8 mouse cellular contexts compared by ENCODE assay signal in genomic region chr5:140736166-140736565, GRCm38 (mm10). TPM values are rescaled to one million over a fixed set of nuclear protein-coding genes. Genes with fewer than 3 reads are reported as not detected.
DNase-seq lines count a peak whose midpoint lies in the region; ATAC-seq and TF ChIP-seq lines count a peak whose summit lies in the region.

No protein-coding gene starts in this region.

- H3K4me1 ChIP-seq in forebrain, embryonic 10.5 days, result peaks cover 13% of the 10 kb centered on the region
- no peaks in the 10 kb centered on the region; the same call in 1 of the 2 replicates for H3K4me1 ChIP-seq in forebrain, embryonic 11.5 days (replicated peaks; ENCODE audit: control insufficient read depth, insufficient read depth, low read length)
- peaks cover 6% of the 10 kb centered on the region for H3K4me1 ChIP-seq in lung, embryonic 15.5 days
- H3K4me1 ChIP-seq in lung, postnatal 0 days (ENCODE audit: insufficient read depth, low read depth, low read length), result peaks cover 5% of the 10 kb centered on the region; the same call in 1 of the 2 replicates
- peaks cover 4% of the 10 kb centered on the region; the same call in 1 of the 2 replicates for H3K4me1 ChIP-seq in embryonic facial prominence, embryonic 14.5 days (ENCODE audit: control insufficient read depth, insufficient read depth, low read length)
- H3K4me1 ChIP-seq in neural tube, embryonic 13.5 days (replicated peaks), result peaks cover 15% of the 10 kb centered on the region

- H3K4me3 ChIP-seq in forebrain, embryonic 10.5 days, result peak overlapping the region; percentile 48
- H3K4me3 ChIP-seq in forebrain, embryonic 11.5 days (ENCODE audit: low read depth, low read length), result no peak overlapping the region
- no peak overlapping the region for H3K4me3 ChIP-seq in lung, embryonic 15.5 days
- no peak overlapping the region for H3K4me3 ChIP-seq in lung, postnatal 0 days (ENCODE audit: low read depth, low read length)
- peak overlapping the region; percentile 34; the same call in 1 of the 2 replicates for H3K4me3 ChIP-seq in embryonic facial prominence, embryonic 14.5 days (ENCODE audit: low read depth, low read length)
- no peak overlapping the region for H3K4me3 ChIP-seq in neural tube, embryonic 13.5 days

- intact Hi-C loops in gastrocnemius, postnatal 14 days (cut with DNase I; ENCODE audit: low total_unique reads), result no loop called here

- H3K4me2 ChIP-seq in forebrain, embryonic 11.5 days (ENCODE audit: low read depth, low read length, severe bottlenecking), result no peak overlapping the region
- H3K4me2 ChIP-seq in lung, embryonic 15.5 days, result peak overlapping the region; percentile 65
- H3K4me2 ChIP-seq in lung, postnatal 0 days (replicated peaks; ENCODE audit: low read depth, low read length), result no peak overlapping the region
- peak overlapping the region; percentile 62 for H3K4me2 ChIP-seq in embryonic facial prominence, embryonic 14.5 days (ENCODE audit: low read depth, low read length)
- peak overlapping the region; percentile 58 for H3K4me2 ChIP-seq in neural tube, embryonic 13.5 days

- no peaks in the 10 kb centered on the region for H3K36me3 ChIP-seq in forebrain, embryonic 10.5 days (replicated peaks)
- no peaks in the 10 kb centered on the region for H3K36me3 ChIP-seq in forebrain, embryonic 11.5 days (ENCODE audit: control insufficient read depth, insufficient read depth, low read length)
- H3K36me3 ChIP-seq in lung, embryonic 15.5 days, result no peaks in the 10 kb centered on the region
- H3K36me3 ChIP-seq in lung, postnatal 0 days (ENCODE audit: insufficient read depth, low read length), result no peaks in the 10 kb centered on the region
- H3K36me3 ChIP-seq in embryonic facial prominence, embryonic 14.5 days (ENCODE audit: control insufficient read depth, insufficient read depth, low read length), result no peaks in the 10 kb centered on the region
- H3K36me3 ChIP-seq in neural tube, embryonic 13.5 days, result no peaks in the 10 kb centered on the region

- no peak for ATAC-seq in forebrain, embryonic 11.5 days (replicated peaks; ENCODE audit: low FRiP score)
- ATAC-seq in lung, embryonic 15.5 days (ENCODE audit: borderline replicate concordance, extremely low read depth, low FRiP score, low TSS enrichment), result no peak
- no peak for ATAC-seq in lung, postnatal 0 days
- no peak for ATAC-seq in embryonic facial prominence, embryonic 14.5 days (ENCODE audit: low read depth)
- ATAC-seq in neural tube, embryonic 13.5 days (ENCODE audit: low read depth), result no peak

- DNase-seq in forebrain, embryonic 10.5 days (ENCODE audit: extremely low spot score, low spot score), result no peak
- no peak for DNase-seq in forebrain, embryonic 11.5 days (ENCODE audit: low spot score)
- DNase-seq in lung, postnatal 0 days (ENCODE audit: low spot score), result no peak
- DNase-seq in embryonic facial prominence, embryonic 14.5 days (ENCODE audit: low spot score), result no peak
- no peak for DNase-seq in gastrocnemius, postnatal 14 days
- DNase-seq in c-Kit-positive CD71-positive TER-119-positive erythroid progenitor cells, embryonic 14.5 days (ENCODE audit: low spot score), result no peak

- no peak overlapping the region for H3K27ac ChIP-seq in forebrain, embryonic 10.5 days
- no peak overlapping the region for H3K27ac ChIP-seq in forebrain, embryonic 11.5 days (ENCODE audit: low read depth, low read length)
- H3K27ac ChIP-seq in lung, embryonic 15.5 days, result no peak overlapping the region
- no peak overlapping the region for H3K27ac ChIP-seq in lung, postnatal 0 days (ENCODE audit: low read length)
- H3K27ac ChIP-seq in embryonic facial prominence, embryonic 14.5 days (replicated peaks; ENCODE audit: low read depth, low read length), result no peak overlapping the region
- no peak overlapping the region for H3K27ac ChIP-seq in neural tube, embryonic 13.5 days (replicated peaks)

- no peak overlapping the region for H3K9ac ChIP-seq in forebrain, embryonic 11.5 days (ENCODE audit: low read length)
- no peak overlapping the region for H3K9ac ChIP-seq in lung, embryonic 15.5 days
- no peak overlapping the region for H3K9ac ChIP-seq in lung, postnatal 0 days (replicated peaks; ENCODE audit: low read depth)
- no peak overlapping the region for H3K9ac ChIP-seq in embryonic facial prominence, embryonic 14.5 days (ENCODE audit: low read depth, low read length)
- no peak overlapping the region for H3K9ac ChIP-seq in neural tube, embryonic 13.5 days

- H3K9me3 ChIP-seq in forebrain, embryonic 10.5 days, result peaks cover 7% of the 10 kb centered on the region; the same call in 1 of the 2 replicates
- no peaks in the 10 kb centered on the region for H3K9me3 ChIP-seq in forebrain, embryonic 11.5 days (ENCODE audit: control insufficient read depth, low read length)
- H3K9me3 ChIP-seq in lung, embryonic 15.5 days, result no peaks in the 10 kb centered on the region
- H3K9me3 ChIP-seq in lung, postnatal 0 days (ENCODE audit: low read length), result no peaks in the 10 kb centered on the region
- peaks cover 5% of the 10 kb centered on the region for H3K9me3 ChIP-seq in embryonic facial prominence, embryonic 14.5 days (ENCODE audit: control insufficient read depth, low read length)
- H3K9me3 ChIP-seq in neural tube, embryonic 13.5 days, result peaks cover 6% of the 10 kb centered on the region; the same call in 1 of the 2 replicates

- 20% methylated on average over 13 of the region's 13 CpGs for WGBS in forebrain, embryonic 10.5 days
- 26% methylated on average over 12 of the region's 13 CpGs for WGBS in forebrain, embryonic 11.5 days
- WGBS in lung, embryonic 15.5 days, result 19% methylated on average over 11 of the region's 13 CpGs
- WGBS in lung, postnatal 0 days, result 15% methylated on average over 11 of the region's 13 CpGs
- 20% methylated on average over 11 of the region's 13 CpGs for WGBS in embryonic facial prominence, embryonic 14.5 days
- 22% methylated on average over 11 of the region's 13 CpGs for WGBS in neural tube, embryonic 13.5 days

- TF ChIP-seq CTCF in lung, postnatal 0 days (IDR thresholded peaks at IDR 0.05), result no peak

- TF ChIP-seq EP300 in lung, postnatal 0 days (IDR thresholded peaks at IDR 0.05), result no peak

- peaks cover 48% of the 10 kb centered on the region for H3K27me3 ChIP-seq in forebrain, embryonic 10.5 days (ENCODE audit: poor library complexity, severe bottlenecking)
- peaks cover 12% of the 10 kb centered on the region for H3K27me3 ChIP-seq in forebrain, embryonic 11.5 days (ENCODE audit: control insufficient read depth, insufficient read depth, low read length)
- H3K27me3 ChIP-seq in lung, embryonic 15.5 days, result peaks cover 27% of the 10 kb centered on the region
- H3K27me3 ChIP-seq in lung, postnatal 0 days (replicated peaks; ENCODE audit: insufficient read depth, low read length), result 0 out of 2 replicates have a peak, but pooled peaks cover 8% of the 10 kb centered on the region
- H3K27me3 ChIP-seq in embryonic facial prominence, embryonic 14.5 days (replicated peaks; ENCODE audit: control insufficient read depth, insufficient read depth, low read length), result peaks cover 24% of the 10 kb centered on the region
- H3K27me3 ChIP-seq in neural tube, embryonic 13.5 days, result peaks cover 40% of the 10 kb centered on the region

RNA-seq across cellular contexts. Expression of gene Amz1, which starts 12.2 kb away (rescaled TPM):
- 0.63 and 0.66 TPM in 2 replicates for polyA plus RNA-seq in forebrain, embryonic 10.5 days (2016; fragmentation: Nextera tagmentation; extraction: Ambion mirVana)
- polyA plus RNA-seq in forebrain, embryonic 11.5 days (2014; fragmentation: Nextera tagmentation; extraction: Ambion mirVana), result 0.93 and 0.96 TPM in 2 replicates
- 1.2 and 1.3 TPM in 2 replicates for polyA plus RNA-seq in lung, embryonic 15.5 days (2015; fragmentation: Nextera tagmentation; extraction: Ambion mirVana)
- 2.7 and 3.3 TPM in 2 replicates for polyA plus RNA-seq in lung, postnatal 0 days (2015; fragmentation: Nextera tagmentation; extraction: Ambion mirVana)
- 0.54 and 0.87 TPM in 2 replicates for polyA plus RNA-seq in embryonic facial prominence, embryonic 14.5 days (2014; fragmentation: Nextera tagmentation; extraction: Ambion mirVana)
- polyA plus RNA-seq in neural tube, embryonic 13.5 days (2015; fragmentation: Nextera tagmentation; extraction: Ambion mirVana), result 1.6 and 2.1 TPM in 2 replicates
- total RNA-seq in gastrocnemius, postnatal 14 days (2021), result under 1 TPM; 0.24 to 0.43 TPM

RNA-seq across cellular contexts. Expression of gene Brat1, which starts 31.4 kb away (rescaled TPM):
- 21.5 and 23.6 TPM in 2 replicates for polyA plus RNA-seq in forebrain, embryonic 10.5 days (2016; fragmentation: Nextera tagmentation; extraction: Ambion mirVana)
- polyA plus RNA-seq in forebrain, embryonic 11.5 days (2014; fragmentation: Nextera tagmentation; extraction: Ambion mirVana), result 17.0 and 17.1 TPM in 2 replicates
- 22.6 and 24.2 TPM in 2 replicates for polyA plus RNA-seq in lung, embryonic 15.5 days (2015; fragmentation: Nextera tagmentation; extraction: Ambion mirVana)
- 15.2 and 16.1 TPM in 2 replicates for polyA plus RNA-seq in lung, postnatal 0 days (2015; fragmentation: Nextera tagmentation; extraction: Ambion mirVana)
- polyA plus RNA-seq in embryonic facial prominence, embryonic 14.5 days (2014; fragmentation: Nextera tagmentation; extraction: Ambion mirVana), result 17.8 and 21.7 TPM in 2 replicates
- polyA plus RNA-seq in neural tube, embryonic 13.5 days (2015; fragmentation: Nextera tagmentation; extraction: Ambion mirVana), result 23.5 and 25.8 TPM in 2 replicates
- total RNA-seq in gastrocnemius, postnatal 14 days (2021), result 1 to 10 TPM; 6.7 TPM

RNA-seq across cellular contexts. Expression of gene Iqce, which starts 34.0 kb away (rescaled TPM):
- polyA plus RNA-seq in forebrain, embryonic 10.5 days (2016; fragmentation: Nextera tagmentation; extraction: Ambion mirVana), result 24.0 and 30.5 TPM in 2 replicates
- polyA plus RNA-seq in forebrain, embryonic 11.5 days (2014; fragmentation: Nextera tagmentation; extraction: Ambion mirVana), result 28.6 and 31.0 TPM in 2 replicates
- 21.9 and 22.3 TPM in 2 replicates for polyA plus RNA-seq in lung, embryonic 15.5 days (2015; fragmentation: Nextera tagmentation; extraction: Ambion mirVana)
- 10.3 and 11.0 TPM in 2 replicates for polyA plus RNA-seq in lung, postnatal 0 days (2015; fragmentation: Nextera tagmentation; extraction: Ambion mirVana)
- 17.2 and 25.1 TPM in 2 replicates for polyA plus RNA-seq in embryonic facial prominence, embryonic 14.5 days (2014; fragmentation: Nextera tagmentation; extraction: Ambion mirVana)
- polyA plus RNA-seq in neural tube, embryonic 13.5 days (2015; fragmentation: Nextera tagmentation; extraction: Ambion mirVana), result 22.9 and 24.1 TPM in 2 replicates
- 1 to 10 TPM; 4.4 to 5.1 TPM for total RNA-seq in gastrocnemius, postnatal 14 days (2021)

Comparison
In these comparisons a context has a peak if more than half of its experiments do, and no peak if none do; other contexts are left out.
1. H3K4me3 ChIP-seq: peak in forebrain, embryonic 10.5 days (single experiment) and embryonic facial prominence, embryonic 14.5 days (single experiment); none in forebrain, embryonic 11.5 days (single experiment), lung, embryonic 15.5 days (single experiment), lung, postnatal 0 days (single experiment) and neural tube, embryonic 13.5 days (single experiment).
2. H3K4me2 ChIP-seq: peak in lung, embryonic 15.5 days (single experiment), embryonic facial prominence, embryonic 14.5 days (single experiment) and neural tube, embryonic 13.5 days (single experiment); none in forebrain, embryonic 11.5 days (single experiment) and lung, postnatal 0 days (single experiment).